Mouse (Mus musculus) liver, adult 2 months (tissue): ENCODE data around the gene Myl3. TPM values are rescaled to one million over a fixed set of nuclear protein-coding genes. Genes with fewer than 3 reads are reported as not detected.
A peak's percentile ranks its signal among the peaks of the same experiment; 100 is the strongest.

Source experiments
- DNase-seq: peaks from one replicate; pipeline ENCODE4 v3.0.0-alpha.2; 2011; ENCODE audit warnings: low read depth, low spot score; ENCODE audit errors: extremely low read depth
- H3K27ac ChIP-seq: fragments of 200-500 bp; replicated peaks from 2 replicates; pipeline ENCODE4 v1.5.1; 2012; ENCODE audit warnings: low read depth, mild to moderate bottlenecking, control low read depth, inconsistent platforms, low read length; ENCODE audit not compliant: insufficient read depth
- H3K27me3 ChIP-seq: fragments of 200-500 bp; 2 replicates; pipeline ENCODE4 v1.6.1; 2012; ENCODE audit warnings: mild to moderate bottlenecking, moderate library complexity, low read length, inconsistent platforms; ENCODE audit not compliant: control insufficient read depth, insufficient read depth
- H3K36me3 ChIP-seq: fragments of 200-500 bp; 2 replicates; pipeline ENCODE4 v1.6.1; 2012; ENCODE audit warnings: low read length, inconsistent platforms; ENCODE audit not compliant: control insufficient read depth, insufficient read depth
- H3K4me1 ChIP-seq: fragments of 200-500 bp; 2 replicates; pipeline ENCODE4 v1.6.1; 2011; ENCODE audit warnings: low read length; ENCODE audit not compliant: control insufficient read depth, insufficient read depth
- H3K4me3 ChIP-seq: fragments of 200-500 bp; 2 replicates; pipeline ENCODE4 v1.5.1; 2011; ENCODE audit warnings: low read depth, mild to moderate bottlenecking, control low read depth, low read length, moderate library complexity; ENCODE audit not compliant: insufficient read depth
- H3K79me2 ChIP-seq: fragments of 200-500 bp; 2 replicates; pipeline ENCODE4 v1.6.1; 2012; ENCODE audit warnings: inconsistent platforms, mild to moderate bottlenecking, low read length, moderate library complexity; ENCODE audit not compliant: control insufficient read depth, insufficient read depth
- H3K9ac ChIP-seq: fragments of 200-500 bp; 2 replicates; pipeline ENCODE4 v1.6.1; 2012; ENCODE audit warnings: low read depth, mild to moderate bottlenecking, control low read depth, inconsistent platforms, low read length
- CTCF ChIP-seq: fragments of 200-500 bp; IDR thresholded peaks from 2 replicates; pipeline ENCODE4 v1.5.1; 2011; ENCODE audit warnings: low read depth, low read length, control low read depth
- POLR2A ChIP-seq: fragments of 200-500 bp; IDR thresholded peaks from 2 replicates; pipeline ENCODE4 v1.6.1; 2011; ENCODE audit warnings: low read length, control low read depth; ENCODE audit not compliant: insufficient read depth; ENCODE audit errors: extremely low read depth
- WGBS: fragments of 180-500 bp; shearing (Covaris S2); methylation state at CpG from one replicate; pipeline ENCODE4 v1.1.7; 2018; 5-methylcytosine and 5-hydroxymethylcytosine counted together
- polyA plus RNA-seq: library from polyadenylated mRNA; depleted of rRNA; stranded (reverse); fragments of >200 nt; gene quantifications from 2 replicates; pipeline ENCODE4 v1.2.3, GENCODE M21; 2012
- total RNA-seq: library from RNA; depleted of rRNA; stranded (reverse); fragments of >200 nt; gene quantifications from 2 replicates; pipeline ENCODE4 v1.2.3, GENCODE M21; 2014

The Myl3 gene
- total and polyA plus RNA-seq, 2 experiments: 0.55 TPM; not detected in 1

- 0 out of 2 replicates have a peak, but pooled peaks cover 3% of the 10 kb centered on the region for H3K4me1 ChIP-seq
- TF ChIP-seq CTCF: no peak
- no peak for TF ChIP-seq POLR2A
- no peaks in the 10 kb centered on the region for H3K27me3 ChIP-seq
- H3K27ac ChIP-seq: no peak overlapping the region
- 70% methylated on average over 4 of the region's 4 CpGs for WGBS
- no peak overlapping the region for H3K4me3 ChIP-seq
- H3K36me3 ChIP-seq: no peaks in the 10 kb centered on the region
- no peak for DNase-seq
- H3K9ac ChIP-seq: no peak overlapping the region
- H3K79me2 ChIP-seq: no peaks in the 10 kb centered on the region
Observed at GRCm38 (mm10) chr9:110731859-110732258, 9.8 kb upstream of the Myl3 start.

GRCm38 (mm10) chr9:110732623-110733022 lies 9.0 kb upstream of the Myl3 start:
- WGBS: under 1% methylated on average over 26 of the region's 26 CpGs
- Histone ChIP-seq H3K27ac (no peak overlapping the region), H3K9ac (peak overlapping the region; percentile 26), H3K4me3 (peak overlapping the region; percentile 54), H3K4me1 (0 out of 2 replicates have a peak, but pooled peaks cover 3% of the 10 kb centered on the region), H3K79me2 (no peaks in the 10 kb centered on the region), H3K36me3 (no peaks in the 10 kb centered on the region), H3K27me3 (no peaks in the 10 kb centered on the region)
- no peak for TF ChIP-seq CTCF
- TF ChIP-seq POLR2A: no peak
- peak; percentile 75 for DNase-seq

DNA sequence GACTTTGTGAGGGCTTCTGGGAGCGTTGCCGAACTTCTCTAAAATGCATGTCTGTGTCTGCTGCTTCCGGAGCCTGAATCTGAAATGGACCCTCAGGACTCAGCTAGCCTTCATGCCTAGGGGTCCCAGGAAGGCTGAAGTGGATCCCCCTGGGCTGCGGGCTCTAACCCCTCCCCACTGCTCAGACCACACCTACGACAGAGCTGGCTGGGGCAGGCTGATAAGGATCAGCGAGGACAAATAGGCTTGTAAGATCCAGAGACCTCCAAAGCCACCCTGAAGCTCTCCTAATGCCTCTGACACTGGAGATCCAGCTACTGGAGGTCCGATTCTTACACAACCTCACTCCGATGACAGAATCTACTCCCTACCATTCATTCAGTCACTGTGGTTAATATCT lies 8.6 kb upstream of the Myl3 start:
- no peak for TF ChIP-seq POLR2A
- H3K27ac ChIP-seq: no peak overlapping the region
- no peaks in the 10 kb centered on the region for H3K36me3 ChIP-seq
- H3K9ac ChIP-seq: peak overlapping the region; percentile 26
- H3K4me1 ChIP-seq: 0 out of 2 replicates have a peak, but pooled peaks cover 3% of the 10 kb centered on the region
- H3K79me2 ChIP-seq: no peaks in the 10 kb centered on the region
- no peaks in the 10 kb centered on the region for H3K27me3 ChIP-seq
- 9% methylated on average over 8 of the region's 8 CpGs for WGBS
- H3K4me3 ChIP-seq: peak overlapping the region; percentile 54; the same call in 1 of the 2 replicates
- no peak for DNase-seq

GRCm38 (mm10) chr9:110734154-110734553 lies 7.5 kb upstream of the Myl3 start:
- 0 out of 2 replicates have a peak, but pooled peaks cover 3% of the 10 kb centered on the region for H3K4me1 ChIP-seq
- TF ChIP-seq POLR2A (no peak), CTCF (no peak)
- H3K27ac ChIP-seq: no peak overlapping the region
- no peaks in the 10 kb centered on the region for H3K27me3 ChIP-seq
- no peaks in the 10 kb centered on the region for H3K79me2 ChIP-seq
- no peak for DNase-seq
- whole genome bisulfite sequencing: 81% methylated on average over 7 of the region's 7 CpGs
- no peak overlapping the region for H3K9ac ChIP-seq
- no peaks in the 10 kb centered on the region for H3K36me3 ChIP-seq
- no peak overlapping the region for H3K4me3 ChIP-seq

- Histone ChIP-seq H3K27me3 (0 out of 2 replicates have a peak, but pooled peaks cover 1% of the 10 kb centered on the region), H3K4me1 (0 out of 2 replicates have a peak, but pooled peaks cover 3% of the 10 kb centered on the region), H3K4me3 (no peak overlapping the region), H3K9ac (no peak overlapping the region), H3K79me2 (no peaks in the 10 kb centered on the region), H3K27ac (no peak overlapping the region), H3K36me3 (no peaks in the 10 kb centered on the region)
- WGBS: 73% methylated on average over 9 of the region's 9 CpGs
- TF ChIP-seq CTCF: no peak
- no peak for TF ChIP-seq POLR2A
- DNase-seq: no peak
Observed at GRCm38 (mm10) chr9:110736362-110736761, 5.3 kb upstream of the Myl3 start.

DNA sequence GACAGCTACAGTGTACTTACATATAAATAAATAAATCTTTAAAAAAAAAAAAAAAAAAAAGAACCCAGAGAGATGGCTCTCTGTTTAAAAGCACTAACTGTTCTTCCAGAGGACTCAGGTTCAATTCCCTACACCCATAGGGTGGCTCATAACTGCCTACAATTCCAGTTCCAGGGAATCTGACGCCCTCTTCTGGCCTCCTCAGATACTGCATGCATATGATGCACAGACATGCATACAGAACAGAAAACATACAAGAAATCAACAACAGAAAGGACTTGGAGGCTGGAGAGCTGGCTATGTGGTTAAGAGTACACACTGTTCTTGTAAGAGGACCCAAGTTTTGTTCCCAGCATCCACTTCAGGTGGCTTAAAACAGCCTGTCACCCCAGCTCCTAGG lies 3.6 kb upstream of the Myl3 start:
- no peaks in the 10 kb centered on the region for H3K79me2 ChIP-seq
- H3K27ac ChIP-seq: no peak overlapping the region
- no peak overlapping the region for H3K9ac ChIP-seq
- 0 out of 2 replicates have a peak, but pooled peaks cover 2% of the 10 kb centered on the region for H3K4me1 ChIP-seq
- peaks cover 13% of the 10 kb centered on the region for H3K27me3 ChIP-seq
- 31% methylated on average over 1 of the region's 1 CpGs for WGBS
- TF ChIP-seq CTCF (peak; percentile 10; the same call in 1 of the 2 replicates), POLR2A (no peak)
- no peak for DNase-seq
- no peak overlapping the region for H3K4me3 ChIP-seq
- no peaks in the 10 kb centered on the region for H3K36me3 ChIP-seq
